Mouse (Mus musculus) embryo, embryonic 9.5 days (tissue): Measurements from ENCODE around the gene Dcun1d1.

Source experiments
- DNase-seq: peaks from one replicate; pipeline ENCODE4 v3.0.0-alpha.2; 2017; ENCODE audit errors: extremely low spot score

Gene Dcun1d1

GRCm38 (mm10) chr3:35931359-35931758 is 5.9 kb downstream of the Dcun1d1 start:
- DNase-seq, result no peak

- DNase-seq, result no peak
Measured at GRCm38 (mm10) chr3:35929831-35930230, 7.4 kb downstream of the Dcun1d1 start.

- DNase-seq, result no peak
Measured at GRCm38 (mm10) chr3:35929406-35929805, 7.8 kb downstream of the Dcun1d1 start.

GRCm38 (mm10) chr3:35925852-35926251 is 11.4 kb downstream of the Dcun1d1 start:
- no peak for DNase-seq

- DNase-seq, result no peak
Measured at GRCm38 (mm10) chr3:35924007-35924406, 13.2 kb downstream of the Dcun1d1 start.

GRCm38 (mm10) chr3:35923495-35923894 is 13.8 kb downstream of the Dcun1d1 start:
- no peak for DNase-seq

- DNase-seq, result no peak
Measured at GRCm38 (mm10) chr3:35922522-35922921, 14.7 kb downstream of the Dcun1d1 start.

- DNase-seq, result no peak
Measured at GRCm38 (mm10) chr3:35918229-35918628, 19.0 kb downstream of the Dcun1d1 start.

GRCm38 (mm10) chr3:35908982-35909680 is 28.1 kb downstream of the Dcun1d1 start:
- DNase-seq, result no peak

- DNase-seq, result no peak
Measured at GRCm38 (mm10) chr3:35900555-35901204, 36.6 kb downstream of the Dcun1d1 start.

GRCm38 (mm10) chr3:35899109-35899508 is 38.1 kb downstream of the Dcun1d1 start:
- no peak for DNase-seq

- no peak for DNase-seq
Measured at GRCm38 (mm10) chr3:35897900-35898299, 39.3 kb downstream of the Dcun1d1 start.

GRCm38 (mm10) chr3:35893156-35893555 is 44.1 kb downstream of the Dcun1d1 start:
- DNase-seq, result no peak

GRCm38 (mm10) chr3:35891123-35891522 is 46.1 kb downstream of the Dcun1d1 start:
- DNase-seq, result no peak

GRCm38 (mm10) chr3:35889531-35889930 is 47.7 kb downstream of the Dcun1d1 start:
- no peak for DNase-seq

GRCm38 (mm10) chr3:35883267-35883666 is 54.0 kb downstream of the Dcun1d1 start:
- no peak for DNase-seq

- DNase-seq, result no peak
Measured at GRCm38 (mm10) chr3:35849326-35849725, 87.9 kb downstream of the Dcun1d1 start.
